Mouse (Mus musculus): ENCODE data around the gene Cd3eap.

Cd3eap gene

GRCm38 (mm10) chr7:19359299-19359891, at the start of gene Cd3eap, which contains the start of gene Ppp1r13l:
Gene Cd3eap (minus strand): TSS chr7:19359483.
Gene Ppp1r13l (plus strand): TSS chr7:19359749.
- DNase-seq (ENCODE audit: extremely low spot score, low spot score): peak; percentile 92

GRCm38 (mm10) chr7:19405417-19405816, 46.1 kb upstream of the Cd3eap start:
- DNase-seq (ENCODE audit: extremely low spot score, low spot score): peak; percentile 91

DNA sequence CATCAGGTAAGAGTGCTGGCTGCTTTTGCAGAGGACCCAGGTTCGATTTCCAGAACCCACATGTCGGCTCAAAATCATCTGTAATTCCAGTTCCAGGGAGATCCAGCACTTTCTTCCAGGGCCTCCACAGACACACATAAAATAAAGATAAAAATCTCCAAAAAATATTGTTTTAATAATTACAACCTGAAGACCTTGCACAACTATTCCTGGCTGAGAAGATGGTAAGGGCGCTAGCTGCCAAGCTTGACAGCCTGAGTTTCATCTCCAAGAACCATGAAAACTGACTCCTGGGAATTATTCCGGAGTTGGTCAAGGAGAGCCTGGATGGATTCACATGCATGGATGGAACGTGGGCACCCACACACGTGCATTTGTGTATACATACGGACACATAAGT, 45.2 kb upstream of the Cd3eap start, which contains the start of gene Ckm:
TSS of gene Ckm (plus strand) at position 301 of the 400 bp plus-strand sequence.
- DNase-seq (ENCODE audit: extremely low spot score, low spot score): no peak

DNA sequence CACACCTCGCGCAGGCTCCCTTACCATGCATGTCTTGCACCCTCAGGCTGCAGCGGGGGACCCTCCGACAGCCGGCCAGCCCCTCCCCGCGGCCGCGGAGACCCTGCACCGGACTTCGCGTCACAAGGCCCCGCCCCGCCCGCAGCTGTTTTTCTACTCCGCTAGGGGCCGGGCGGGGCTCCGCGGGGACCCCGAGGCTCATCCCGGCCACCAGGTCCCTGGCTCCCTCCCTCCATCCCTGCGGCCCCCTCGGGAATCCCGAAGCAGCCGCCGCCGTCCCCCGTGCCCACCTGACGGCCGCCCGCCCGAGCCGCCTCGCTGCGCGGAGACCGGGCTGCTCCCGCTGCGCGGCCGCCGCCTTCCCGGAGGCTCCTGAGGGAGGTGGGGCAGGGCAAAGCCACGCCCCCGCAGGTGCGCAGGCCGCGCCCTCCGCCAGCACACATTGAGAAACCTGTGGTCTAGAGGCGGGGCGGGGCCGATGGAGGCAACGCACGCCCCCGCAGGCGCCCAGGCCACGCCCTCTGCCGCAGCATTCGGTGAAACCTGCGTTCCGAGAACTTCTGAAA, 44.5 kb upstream of the Cd3eap start, which contains the start of gene Klc3:
TSS of gene Klc3 (minus strand) at position 374 of the 566 bp plus-strand sequence.
- peak; percentile 47 for DNase-seq (ENCODE audit: extremely low spot score, low spot score)

DNA sequence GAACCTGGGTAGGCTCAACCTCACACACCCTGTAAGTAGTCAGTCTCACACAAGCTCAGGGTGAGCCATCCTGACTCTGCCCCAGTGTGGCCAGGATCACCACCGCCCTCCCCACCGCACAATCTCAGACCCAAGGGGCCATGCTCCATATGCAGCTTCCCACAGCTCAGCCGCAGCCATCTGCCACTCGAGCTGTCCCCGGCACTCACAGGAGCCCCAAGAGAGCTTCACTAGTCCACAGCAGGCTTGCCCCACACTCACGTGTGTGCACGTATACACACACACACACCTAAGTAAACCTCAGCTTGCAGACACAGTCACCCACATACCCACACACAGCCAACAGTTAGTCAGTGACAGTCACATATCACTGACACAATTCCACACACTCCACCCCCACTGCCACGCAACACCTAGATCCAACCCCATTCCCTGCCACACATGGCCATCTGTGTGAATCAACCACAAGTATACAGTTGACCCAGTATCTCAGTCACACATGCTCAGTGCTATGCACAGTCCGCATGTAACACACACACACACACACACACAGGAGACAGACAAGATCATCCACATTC, 43.3 kb upstream of the Cd3eap start:
- no peak for DNase-seq (ENCODE audit: extremely low spot score, low spot score)

DNA sequence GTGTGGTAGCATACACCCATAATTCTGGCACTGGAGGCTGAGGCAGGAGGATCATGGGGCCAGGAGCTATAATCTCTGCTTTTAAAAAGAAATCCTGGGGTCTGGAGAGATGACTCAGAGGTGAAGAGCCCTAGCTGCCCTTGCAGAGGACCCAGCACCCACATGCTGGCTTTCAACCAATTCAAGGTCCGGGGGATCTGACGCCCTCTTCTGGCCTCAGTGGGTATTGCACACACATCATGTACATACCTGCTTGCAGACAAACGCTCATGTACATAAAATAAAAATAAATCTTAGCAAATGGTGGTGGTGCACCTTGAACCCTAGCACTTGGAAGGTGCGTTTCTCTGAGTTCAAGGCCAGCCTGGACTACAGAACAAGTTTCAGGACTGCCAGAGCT, 41.7 kb upstream of the Cd3eap start:
- DNase-seq (ENCODE audit: extremely low spot score, low spot score): no peak

- no peak for DNase-seq (ENCODE audit: extremely low spot score, low spot score)
Measured at GRCm38 (mm10) chr7:19399496-19400280, 40.4 kb upstream of the Cd3eap start.

- no peak for DNase-seq (ENCODE audit: extremely low spot score, low spot score)
Measured at GRCm38 (mm10) chr7:19394484-19394883, 35.2 kb upstream of the Cd3eap start.

DNA sequence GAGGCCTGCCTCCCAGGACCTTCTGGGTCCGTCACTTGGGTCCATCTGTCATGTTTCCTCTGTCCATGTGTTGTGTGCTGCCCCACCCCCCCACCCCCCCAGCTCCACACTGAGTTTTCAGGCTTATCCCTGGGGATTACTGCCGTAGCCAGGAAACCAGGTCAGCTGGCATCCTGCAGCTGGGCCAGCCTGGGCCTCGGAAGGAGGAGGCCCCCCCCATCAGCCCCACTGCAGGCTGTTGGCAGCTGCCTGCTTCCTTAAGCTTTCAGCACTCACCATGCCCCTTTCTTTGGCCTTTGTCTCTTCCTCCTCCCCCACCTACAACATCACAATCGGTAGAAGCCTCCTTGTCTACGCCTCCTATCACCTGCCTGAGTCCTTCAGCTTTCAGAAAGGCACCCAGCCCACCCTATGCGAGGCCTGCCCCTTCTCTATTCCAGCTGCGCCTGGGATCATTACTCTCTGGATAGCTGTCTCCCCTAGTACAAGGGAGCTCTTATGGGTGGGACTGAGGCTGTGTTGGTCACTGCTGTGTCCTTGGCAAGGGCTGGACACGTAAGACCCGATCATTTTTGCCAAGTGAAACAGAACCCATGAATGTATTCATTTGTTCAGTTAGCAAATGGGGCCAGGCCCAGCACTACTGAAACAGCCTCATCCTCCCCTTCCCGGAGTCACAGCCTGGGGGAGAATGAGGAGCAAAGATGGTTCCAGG, 29.6 kb upstream of the Cd3eap start:
- no peak for DNase-seq (ENCODE audit: extremely low spot score, low spot score)

GRCm38 (mm10) chr7:19383708-19384107, 24.4 kb upstream of the Cd3eap start:
- DNase-seq (ENCODE audit: extremely low spot score, low spot score): no peak

DNA sequence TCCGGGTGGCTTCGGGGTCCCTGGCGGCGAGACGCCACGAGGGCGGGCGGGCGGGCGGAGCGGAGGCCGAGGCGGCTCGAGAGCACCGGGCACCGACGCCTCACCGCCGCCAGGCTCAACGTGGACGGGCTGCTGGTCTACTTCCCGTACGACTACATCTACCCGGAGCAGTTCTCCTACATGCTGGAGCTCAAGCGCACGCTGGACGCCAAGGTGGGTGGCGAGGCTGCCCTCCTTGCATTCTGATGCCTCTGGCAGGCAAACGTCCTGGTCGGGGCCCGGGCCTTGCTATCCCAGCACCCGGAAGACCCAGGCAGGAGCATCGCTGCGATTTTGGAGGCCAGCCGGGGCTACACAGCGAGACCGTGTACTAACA, 22.9 kb upstream of the Cd3eap start:
- DNase-seq (ENCODE audit: extremely low spot score, low spot score): no peak

DNA sequence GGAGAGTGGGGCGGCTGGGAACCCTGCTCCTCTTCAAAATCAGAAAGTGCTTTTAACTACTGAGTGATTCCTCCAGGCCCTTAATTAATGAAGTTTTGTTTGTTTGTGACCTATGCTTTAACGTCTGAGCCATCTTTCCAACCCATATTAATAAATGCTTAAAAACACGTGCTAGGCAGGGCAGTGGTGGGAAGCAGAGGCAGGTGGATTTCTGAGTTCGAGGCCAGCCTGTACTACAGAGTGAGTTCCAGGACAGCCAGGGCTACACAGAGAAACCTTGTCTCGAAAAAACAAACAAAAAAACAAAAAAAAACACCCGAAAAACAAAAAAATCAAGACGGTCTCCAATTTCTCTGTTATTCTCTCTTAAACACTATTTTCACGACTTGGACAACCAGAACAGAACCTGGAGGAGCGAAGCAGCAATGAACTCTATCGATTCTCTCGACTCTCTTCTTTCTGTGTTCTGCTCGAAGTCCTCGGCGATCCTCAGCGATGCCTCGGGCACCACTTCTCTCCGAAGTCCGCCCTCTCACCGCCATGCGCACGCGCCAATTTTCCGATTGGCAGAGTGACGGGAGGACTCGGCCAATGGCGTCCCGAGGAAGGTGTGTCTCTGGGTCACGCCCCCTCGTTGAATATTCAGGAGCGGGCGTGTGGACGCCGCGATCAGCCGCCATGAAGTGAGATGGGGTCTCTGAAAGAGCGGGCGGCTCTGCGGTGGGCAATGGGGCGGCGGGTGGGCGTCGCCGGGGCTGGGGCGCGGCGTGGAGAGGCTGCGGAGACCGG, 22.3 kb upstream of the Cd3eap start, which contains the start of gene Ercc2:
TSS of gene Ercc2 (plus strand) at position 634 of the 789 bp plus-strand sequence.
- peak; percentile 99 for DNase-seq (ENCODE audit: extremely low spot score, low spot score)

DNA sequence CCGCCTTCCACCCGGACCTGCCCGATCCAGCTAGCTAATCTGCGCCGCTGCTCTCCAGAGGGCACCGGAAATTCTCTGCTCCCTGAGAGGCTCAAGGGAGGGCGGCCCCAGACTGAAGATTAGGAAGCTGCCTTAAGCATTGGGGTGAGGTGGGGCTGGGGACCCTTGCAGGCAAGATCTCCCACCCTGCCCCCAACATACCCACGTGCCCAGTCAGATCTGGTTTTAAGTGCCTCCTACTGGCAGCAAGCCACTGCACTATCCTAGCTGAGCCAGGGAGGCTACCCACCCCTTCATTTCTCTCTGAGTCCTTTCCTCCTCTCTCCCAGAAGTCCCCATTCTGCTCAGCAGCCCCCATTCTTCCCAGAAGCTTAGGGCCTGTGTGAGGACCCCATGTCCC, 18.8 kb upstream of the Cd3eap start:
- DNase-seq (ENCODE audit: extremely low spot score, low spot score): no peak

DNA sequence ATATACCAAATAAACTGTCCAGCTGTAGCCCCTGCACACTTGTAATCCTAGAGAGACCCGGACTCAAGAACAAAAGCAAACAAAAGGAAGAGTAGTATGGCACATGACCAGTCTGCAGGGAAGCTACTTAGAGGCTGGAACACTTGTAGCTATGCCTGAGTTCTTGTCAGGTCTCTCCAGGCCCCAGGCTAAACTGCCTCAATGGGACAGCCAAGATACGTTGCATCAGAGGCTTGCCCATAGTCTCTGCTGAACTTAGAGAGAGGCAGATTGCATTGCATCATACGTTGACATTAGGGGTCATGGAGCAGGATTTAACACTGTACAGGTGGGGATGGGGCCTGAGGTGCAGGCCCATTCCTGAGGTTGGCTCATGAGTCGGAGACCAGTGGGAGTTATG, 16.7 kb upstream of the Cd3eap start:
- DNase-seq (ENCODE audit: extremely low spot score, low spot score): no peak

DNA sequence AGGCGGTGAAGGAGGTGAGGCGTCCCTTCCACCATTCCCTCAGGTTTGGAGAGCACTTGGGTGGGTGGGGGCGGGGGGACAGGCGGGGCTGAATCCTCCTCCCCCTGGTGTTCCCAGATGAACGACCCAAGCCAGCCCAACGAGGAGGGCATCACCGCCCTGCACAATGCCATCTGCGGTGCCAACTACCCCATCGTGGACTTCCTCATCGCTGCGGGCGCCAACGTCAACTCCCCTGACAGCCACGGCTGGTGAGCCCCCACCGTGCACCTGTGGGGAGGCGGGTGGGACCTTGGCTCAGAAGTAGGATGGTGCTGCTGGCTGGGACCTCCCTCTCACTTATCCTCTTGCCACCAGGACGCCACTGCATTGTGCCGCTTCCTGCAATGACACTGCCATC, 16.1 kb upstream of the Cd3eap start:
- no peak for DNase-seq (ENCODE audit: extremely low spot score, low spot score)

DNA sequence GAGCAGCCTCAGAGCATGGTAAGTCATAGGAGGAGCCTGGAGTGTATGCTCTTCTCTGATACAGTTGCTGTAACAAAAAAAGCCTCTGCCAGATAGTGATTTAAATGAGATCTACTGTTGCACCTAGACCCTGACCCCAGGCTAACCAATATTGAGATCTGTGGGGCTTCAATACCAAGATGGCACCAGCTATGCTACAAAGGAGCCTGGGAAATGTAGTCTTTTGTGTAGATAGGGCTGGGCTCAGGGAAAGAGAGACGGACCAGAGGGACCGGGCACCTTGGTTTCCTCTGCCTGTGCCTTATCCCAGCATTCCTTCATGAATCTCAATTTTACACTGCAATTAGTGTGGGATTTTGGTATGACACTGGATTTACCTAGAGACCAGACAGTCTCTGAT, 14.1 kb upstream of the Cd3eap start:
- DNase-seq (ENCODE audit: extremely low spot score, low spot score): no peak

GRCm38 (mm10) chr7:19369823-19370425, 10.6 kb upstream of the Cd3eap start:
- peak; percentile 76 for DNase-seq (ENCODE audit: extremely low spot score, low spot score)

DNA sequence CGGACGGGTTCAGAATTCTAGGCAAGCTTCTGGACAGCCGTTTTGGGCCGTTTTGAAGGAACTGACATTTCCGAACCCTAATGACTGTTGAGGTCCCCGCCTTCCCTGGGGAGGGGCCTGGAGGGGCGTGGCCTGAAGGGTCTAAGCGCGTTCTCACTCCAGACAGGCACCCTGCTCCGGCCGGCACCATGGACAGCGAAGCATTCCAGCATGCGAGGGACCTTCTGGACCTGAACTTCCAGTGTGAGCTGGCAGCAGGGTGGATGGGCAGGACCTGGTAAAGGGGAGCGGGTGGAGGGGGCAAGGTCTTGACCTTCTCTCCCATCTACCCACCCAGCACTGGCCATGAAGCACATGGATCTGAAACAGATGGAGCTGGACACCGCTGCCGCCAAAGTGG, 9.1 kb upstream of the Cd3eap start:
- DNase-seq (ENCODE audit: extremely low spot score, low spot score): no peak

DNA sequence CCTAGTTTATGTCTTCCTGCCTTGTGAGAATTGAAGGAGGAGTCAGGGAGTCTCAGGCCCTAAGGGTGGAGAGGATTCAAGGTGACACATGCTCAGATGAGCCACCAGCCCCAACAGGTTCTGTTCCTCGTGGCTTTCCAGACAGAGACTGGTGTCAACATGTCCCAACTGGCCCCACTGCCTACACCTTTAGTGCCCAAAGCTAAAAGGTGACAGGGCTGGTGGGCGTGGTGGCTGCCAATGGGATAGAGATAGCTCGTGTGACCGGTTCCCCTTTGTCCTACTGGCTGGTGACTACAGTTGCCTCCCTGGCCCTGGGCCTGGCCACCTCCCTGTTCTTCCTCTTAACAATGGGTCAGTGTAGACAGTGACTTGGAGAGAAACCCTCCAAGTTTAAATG, 6.1 kb upstream of the Cd3eap start:
- no peak for DNase-seq (ENCODE audit: extremely low spot score, low spot score)

DNA sequence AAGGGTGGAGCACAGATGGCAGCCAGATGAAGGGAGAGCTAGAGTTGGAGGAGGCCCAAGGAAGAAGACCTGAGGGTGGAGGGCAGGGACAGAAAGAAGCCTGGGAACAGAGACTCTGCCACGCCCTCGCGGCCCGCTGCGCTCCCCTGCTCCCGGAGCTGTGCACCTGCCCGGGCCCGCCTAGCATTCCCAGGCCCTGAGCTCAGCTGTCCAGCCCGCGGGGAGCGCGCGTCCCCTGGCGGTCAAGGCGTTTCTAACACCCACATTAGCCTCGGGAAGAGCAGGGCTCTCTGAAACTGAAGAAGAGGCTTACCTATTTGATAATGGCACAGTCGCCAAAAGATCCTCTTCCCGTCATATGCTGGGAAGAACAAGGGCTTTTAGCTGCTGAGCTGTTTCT, 4.6 kb upstream of the Cd3eap start:
- peak; percentile 70 for DNase-seq (ENCODE audit: extremely low spot score, low spot score)
